Mouse (Mus musculus) liver, postnatal 0 days (tissue): ENCODE measurements around the gene Kdm1b.

ENCODE experiments used
- CTCF ChIP-seq: sonication (generic); IDR thresholded peaks from 2 replicates; pipeline ENCODE4 v1.5.1; 2016; ENCODE audit warnings: antibody characterized with exemption, low read depth
- EP300 ChIP-seq: IDR thresholded peaks from 2 replicates; pipeline ENCODE4 v1.6.1; 2016; ENCODE audit warnings: antibody characterized with exemption, low read depth, mild to moderate bottlenecking

DNA sequence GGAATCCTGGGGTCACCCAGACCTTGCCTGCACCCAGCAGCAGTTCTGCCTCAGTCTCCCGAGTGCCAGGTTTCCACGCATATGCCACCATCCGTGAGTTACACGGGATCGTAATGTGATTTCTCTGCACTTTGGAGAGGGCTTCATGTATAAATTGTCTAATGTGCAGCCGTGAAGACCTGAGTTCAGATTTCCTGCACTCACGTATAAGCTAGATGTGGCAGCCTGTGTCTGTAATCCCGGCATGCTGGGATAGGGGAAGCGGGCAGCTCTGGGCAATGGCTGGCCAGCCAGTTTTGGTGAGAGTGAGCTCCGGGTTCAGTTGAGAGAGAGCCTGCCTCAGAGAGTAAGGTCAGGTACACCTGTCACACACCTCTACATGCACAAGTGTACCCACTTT is 23.2 kb downstream of the Kdm1b start:
- no peak for TF ChIP-seq CTCF
- no peak for TF ChIP-seq EP300
